Mouse (Mus musculus) heart, postnatal 0 days (tissue): ENCODE results near the gene Prim1. TPM values are rescaled to one million over a fixed set of nuclear protein-coding genes. Genes with fewer than 3 reads are reported as not detected.

ENCODE experiments used
- ATAC-seq: fragments of 200-750 bp; cut with Nextera tagmentation; 2 replicates; pipeline ENCODE4 v1.8.0; 2017; ENCODE audit warnings: low read depth, moderate number of reproducible peaks, moderate library complexity; ENCODE audit not compliant: insufficient read depth
- DNase-seq: peaks from one replicate; pipeline ENCODE4 v3.0.0-alpha.2; 2016; ENCODE audit warnings: low spot score
- H3K27ac ChIP-seq: fragments of 300-500 bp; sonication (generic); 2 replicates; pipeline ENCODE4 v1.5.1; 2014; ENCODE audit warnings: low read depth, mild to moderate bottlenecking
- H3K27me3 ChIP-seq: fragments of 300-500 bp; sonication (generic); 2 replicates; pipeline ENCODE4 v1.6.1; 2014; ENCODE audit warnings: low read length, mixed read lengths; ENCODE audit not compliant: control insufficient read depth, insufficient read depth
- H3K36me3 ChIP-seq: fragments of 300-500 bp; sonication (generic); replicated peaks from 2 replicates; pipeline ENCODE4 v1.6.1; 2014; ENCODE audit warnings: low read length, mixed read lengths; ENCODE audit not compliant: control insufficient read depth, insufficient read depth
- H3K4me1 ChIP-seq: fragments of 300-500 bp; sonication (generic); 2 replicates; pipeline ENCODE4 v1.6.1; 2014; ENCODE audit warnings: antibody characterized with exemption; ENCODE audit not compliant: control insufficient read depth, insufficient read depth
- H3K4me2 ChIP-seq: fragments of 300-500 bp; sonication (generic); 2 replicates; pipeline ENCODE4 v1.6.1; 2014; ENCODE audit warnings: low read depth, mild to moderate bottlenecking, low read length, moderate library complexity
- H3K4me3 ChIP-seq: fragments of 300-500 bp; sonication (generic); 2 replicates; pipeline ENCODE4 v1.5.1; 2014; ENCODE audit warnings: low read depth, low read length
- H3K9ac ChIP-seq: fragments of 300-500 bp; sonication (generic); replicated peaks from 2 replicates; pipeline ENCODE4 v1.6.1; 2014; ENCODE audit warnings: low read depth, low read length, mixed read lengths
- H3K9me3 ChIP-seq: fragments of 300-500 bp; sonication (generic); replicated peaks from 2 replicates; pipeline ENCODE4 v1.6.1; 2016; ENCODE audit warnings: low read length; ENCODE audit not compliant: control insufficient read depth
- CTCF ChIP-seq: IDR thresholded peaks from 2 replicates; pipeline ENCODE4 v1.5.1; 2016; ENCODE audit warnings: antibody characterized with exemption, control low read depth, low read depth
- EP300 ChIP-seq: IDR thresholded peaks from 2 replicates; pipeline ENCODE4 v1.6.1; 2016; ENCODE audit warnings: antibody characterized with exemption, low read depth
- WGBS: fragments of 180-500 bp; shearing (Covaris S2); extraction: QIAGEN DNeasy Blood & Tissue Kit; methylation state at CpG from one replicate; pipeline ENCODE4 v1.1.7; 2014; 5-methylcytosine and 5-hydroxymethylcytosine counted together
- polyA plus RNA-seq: library from polyadenylated mRNA; unstranded; fragments of >200 nt; fragmentation: Nextera tagmentation; extraction: Ambion mirVana; gene quantifications from 2 replicates; pipeline ENCODE4 v1.2.1, GENCODE M21; 2015
- total RNA-seq: library from RNA; depleted of rRNA; stranded (reverse); fragments of >200 nt; gene quantifications from 2 replicates; pipeline ENCODE4 v1.2.3, GENCODE M21; 2014; ENCODE audit warnings: low replicate concordance

Prim1 gene
- total and polyA plus RNA-seq, 2 experiments from 2014 or later: 16.1 to 21.1 TPM

DNA sequence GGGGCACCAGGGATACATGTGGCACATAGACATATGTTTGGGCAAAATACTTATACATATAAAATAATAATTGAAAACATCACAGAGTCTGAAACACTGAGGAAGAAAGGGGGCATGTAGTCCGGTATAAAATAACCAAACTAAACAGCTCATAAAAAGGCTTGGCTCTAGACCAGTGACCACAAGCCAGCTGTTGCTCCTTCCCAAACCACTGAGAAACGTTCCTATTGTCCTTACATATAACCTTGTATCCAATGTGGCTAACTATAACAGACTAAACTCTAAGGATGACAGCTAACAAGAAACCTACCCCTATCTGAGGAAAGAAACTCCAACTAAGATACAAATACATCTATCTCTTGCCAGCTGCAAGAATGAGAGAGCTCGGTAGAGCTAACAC lies 40.9 kb upstream of the Prim1 start:
- Histone ChIP-seq H3K27ac (no peak overlapping the region), H3K9me3 (0 out of 2 replicates have a peak, but pooled peaks cover 7% of the 10 kb centered on the region), H3K4me2 (no peak overlapping the region), H3K36me3 (no peaks in the 10 kb centered on the region), H3K4me3 (no peak overlapping the region), H3K9ac (no peak overlapping the region), H3K27me3 (no peaks in the 10 kb centered on the region), H3K4me1 (no peaks in the 10 kb centered on the region)
- DNase-seq (no peak), ATAC-seq (no peak)
- no peak for TF ChIP-seq EP300
- no peak for TF ChIP-seq CTCF
- WGBS: 62% methylated on average over 3 of the region's 3 CpGs

DNA sequence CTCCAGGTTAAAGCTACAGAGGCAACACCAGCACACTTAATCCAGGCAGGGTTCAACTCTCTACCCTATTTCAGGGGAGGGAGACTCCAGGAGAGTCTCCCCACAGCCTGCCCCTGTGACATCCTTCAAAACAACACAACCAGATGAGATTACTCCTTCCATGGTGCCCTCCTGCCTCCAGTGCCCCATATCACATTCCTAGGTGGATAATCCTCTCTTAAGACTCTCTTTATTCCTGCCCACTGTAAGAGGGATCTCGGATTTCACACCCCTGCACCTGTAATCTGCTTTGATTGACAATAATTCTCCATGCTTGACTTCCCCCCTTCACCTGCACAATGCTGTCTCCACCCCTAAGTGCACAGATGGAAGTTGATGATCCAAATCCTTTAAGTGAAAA lies 39.5 kb upstream of the Prim1 start:
- Histone ChIP-seq H3K27me3 (no peaks in the 10 kb centered on the region), H3K4me2 (no peak overlapping the region), H3K4me1 (no peaks in the 10 kb centered on the region), H3K9ac (no peak overlapping the region), H3K36me3 (no peaks in the 10 kb centered on the region), H3K4me3 (no peak overlapping the region), H3K27ac (no peak overlapping the region), H3K9me3 (0 out of 2 replicates have a peak, but pooled peaks cover 7% of the 10 kb centered on the region)
- DNase-seq (no peak), ATAC-seq (no peak)
- 15% methylated on average over 1 of the region's 1 CpGs for WGBS
- TF ChIP-seq EP300 (no peak), CTCF (no peak)

DNA sequence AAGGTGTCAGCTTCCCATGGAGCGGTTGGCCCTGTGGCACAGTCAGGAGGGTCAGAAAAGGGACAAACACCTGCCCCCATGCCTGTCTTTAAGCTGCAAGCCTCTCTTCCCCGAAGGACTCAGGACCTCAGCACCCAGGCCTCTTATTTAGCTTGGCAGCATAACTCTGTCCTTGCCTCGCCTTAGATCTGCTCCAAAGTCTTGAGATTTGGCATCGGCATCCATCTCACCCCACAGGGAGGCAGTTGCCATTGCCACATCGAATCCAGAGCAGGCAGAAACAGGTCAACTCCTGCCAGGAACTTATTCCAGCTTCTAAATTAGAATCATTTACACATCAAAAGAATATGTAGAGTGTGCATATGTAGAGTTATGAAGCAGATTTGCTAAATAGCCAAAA lies 30.3 kb upstream of the Prim1 start:
- H3K27me3 ChIP-seq: no peaks in the 10 kb centered on the region
- no peaks in the 10 kb centered on the region; the same call in 1 of the 2 replicates for H3K9me3 ChIP-seq
- DNase-seq (no peak), ATAC-seq (no peak)
- H3K36me3 ChIP-seq: no peaks in the 10 kb centered on the region
- H3K4me3 ChIP-seq: no peak overlapping the region
- no peak overlapping the region for H3K9ac ChIP-seq
- no peak overlapping the region for H3K27ac ChIP-seq
- no peak overlapping the region for H3K4me2 ChIP-seq
- H3K4me1 ChIP-seq: no peaks in the 10 kb centered on the region
- WGBS: 68% methylated on average over 5 of the region's 5 CpGs
- TF ChIP-seq EP300: no peak
- TF ChIP-seq CTCF: no peak

DNA sequence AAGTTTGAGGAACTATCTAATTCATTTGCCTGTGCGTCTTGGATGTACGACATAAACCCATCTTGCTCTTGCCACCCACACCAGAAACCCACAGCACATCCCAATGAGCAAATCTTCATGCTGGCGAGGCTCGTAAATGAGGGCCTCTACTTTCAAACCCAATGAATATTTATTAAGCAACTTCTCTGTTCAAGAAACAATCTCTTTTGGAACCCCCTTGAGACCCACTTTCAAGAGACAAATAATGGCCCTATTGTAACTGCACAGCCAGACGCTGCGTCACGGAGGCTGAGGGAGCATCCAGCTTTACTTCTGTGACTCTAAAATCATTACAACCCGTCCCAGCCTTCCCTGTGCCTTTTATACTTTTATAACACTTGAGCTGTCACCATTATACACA lies 29.4 kb upstream of the Prim1 start:
- ATAC-seq (no peak), DNase-seq (no peak)
- Histone ChIP-seq H3K9ac (no peak overlapping the region), H3K4me1 (no peaks in the 10 kb centered on the region), H3K9me3 (no peaks in the 10 kb centered on the region; the same call in 1 of the 2 replicates), H3K27me3 (no peaks in the 10 kb centered on the region), H3K27ac (no peak overlapping the region), H3K4me2 (no peak overlapping the region), H3K36me3 (no peaks in the 10 kb centered on the region), H3K4me3 (no peak overlapping the region)
- no peak for TF ChIP-seq EP300
- TF ChIP-seq CTCF: no peak
- 71% methylated on average over 8 of the region's 8 CpGs for WGBS

DNA sequence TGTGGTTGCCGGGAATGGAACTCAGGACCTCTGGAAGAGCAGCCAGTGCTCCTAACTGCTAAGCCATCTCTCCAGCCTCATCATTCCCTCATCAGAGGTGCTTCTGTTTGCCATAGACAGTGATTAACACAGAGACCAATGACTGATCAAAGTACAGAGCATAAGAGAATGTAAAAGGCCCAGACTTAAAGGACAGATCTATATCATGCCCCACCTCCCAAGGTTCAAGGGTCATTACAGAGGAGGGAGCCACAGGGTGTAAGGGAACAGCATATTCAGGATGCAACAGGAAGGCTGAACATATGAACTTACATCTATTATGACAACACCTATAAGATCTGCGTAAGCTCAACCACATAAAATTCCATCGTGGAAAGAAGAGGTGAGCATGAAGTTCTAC lies 18.3 kb upstream of the Prim1 start:
- H3K27ac ChIP-seq: no peak overlapping the region
- no peaks in the 10 kb centered on the region for H3K36me3 ChIP-seq
- no peaks in the 10 kb centered on the region for H3K27me3 ChIP-seq
- H3K4me2 ChIP-seq: no peak overlapping the region
- WGBS: 85% methylated on average over 3 of the region's 3 CpGs
- H3K4me1 ChIP-seq: no peaks in the 10 kb centered on the region
- no peak for ATAC-seq
- no peaks in the 10 kb centered on the region for H3K9me3 ChIP-seq
- no peak overlapping the region for H3K4me3 ChIP-seq
- TF ChIP-seq CTCF (no peak), EP300 (no peak)
- DNase-seq: no peak
- no peak overlapping the region for H3K9ac ChIP-seq

DNA sequence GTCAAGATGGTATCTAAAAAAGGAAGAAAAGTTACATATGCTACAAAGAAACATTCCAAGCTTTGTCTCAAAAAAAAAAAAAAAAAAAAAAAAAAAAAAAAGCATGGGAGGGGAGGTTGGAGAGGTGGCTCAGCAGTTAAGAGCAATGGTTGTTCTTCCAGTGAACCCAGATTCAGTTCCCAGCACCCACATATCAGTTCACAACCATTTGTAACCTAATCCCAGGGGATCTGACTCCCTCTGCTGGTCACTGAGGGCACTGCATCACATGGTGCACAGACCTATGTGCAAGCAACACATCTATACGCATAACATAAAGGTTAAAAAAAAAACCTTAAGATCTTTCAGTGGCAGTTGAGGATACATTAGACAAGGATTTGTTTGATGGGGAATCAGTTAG lies 16.7 kb upstream of the Prim1 start:
- H3K4me2 ChIP-seq: no peak overlapping the region
- WGBS: 100% methylated on average over 1 of the region's 1 CpGs
- no peak for ATAC-seq
- H3K27me3 ChIP-seq: no peaks in the 10 kb centered on the region
- no peaks in the 10 kb centered on the region for H3K36me3 ChIP-seq
- H3K9ac ChIP-seq: no peak overlapping the region
- TF ChIP-seq CTCF: no peak
- TF ChIP-seq EP300: no peak
- H3K4me1 ChIP-seq: no peaks in the 10 kb centered on the region
- H3K27ac ChIP-seq: no peak overlapping the region
- no peak for DNase-seq
- no peak overlapping the region for H3K4me3 ChIP-seq
- no peaks in the 10 kb centered on the region for H3K9me3 ChIP-seq
